Mouse (Mus musculus) embryo, embryonic 9.5 days (tissue): Measurements from ENCODE around the gene Vmn1r178.
"Not testable (repeated sequence)": the region's sequence is repeated elsewhere in the genome, so short reads cannot be mapped to it uniquely, and the experiment has no call there.

ENCODE experiments used
- DNase-seq: peaks from one replicate; pipeline ENCODE4 v3.0.0-alpha.2; 2017; ENCODE audit errors: extremely low spot score

The Vmn1r178 gene

DNA sequence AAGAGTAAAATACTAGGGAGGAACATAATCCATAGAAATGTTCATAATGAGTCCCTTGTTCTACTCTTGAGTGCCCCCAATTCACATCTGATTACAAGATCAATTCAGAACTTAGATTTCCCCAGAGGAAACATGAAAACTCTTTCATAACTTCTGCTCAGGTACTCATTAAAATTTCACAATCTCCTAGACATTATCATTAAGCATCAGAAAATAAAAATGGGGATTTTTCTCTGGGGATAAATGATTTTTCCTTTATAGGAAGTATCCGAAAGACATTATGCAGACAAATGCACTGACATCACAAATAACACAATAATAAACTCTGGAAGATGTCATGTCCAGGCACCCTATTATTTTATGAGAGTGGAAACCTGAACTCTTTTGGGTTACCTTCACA, at the start of gene Vmn1r178:
Gene Vmn1r178 (plus strand): TSS at position 301 of the 400 bp plus-strand sequence.
- no peak for DNase-seq

DNA sequence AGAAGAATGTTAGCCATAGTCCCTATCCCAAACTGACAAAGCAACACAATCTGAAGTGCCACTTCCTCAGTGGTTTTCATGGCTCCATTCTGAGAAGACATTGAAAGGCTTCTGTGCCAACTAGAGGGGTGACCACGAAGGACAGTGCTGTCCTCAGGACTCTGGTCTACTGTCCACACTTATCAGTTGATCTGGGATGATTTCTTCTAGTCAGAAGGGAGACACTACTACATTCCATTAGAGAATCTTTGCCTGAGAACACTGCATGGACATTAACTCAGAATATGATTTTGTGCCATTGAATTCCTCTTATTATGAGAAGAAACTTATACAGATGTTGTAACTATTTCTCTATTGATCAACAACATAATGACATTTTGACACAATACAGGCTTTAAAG, 25.5 kb upstream of the Vmn1r178 start, which contains the start of gene Vmn1r177:
Gene Vmn1r177 (minus strand): TSS at position 101 of the 400 bp plus-strand sequence.
- DNase-seq, result not testable (repeated sequence)

DNA sequence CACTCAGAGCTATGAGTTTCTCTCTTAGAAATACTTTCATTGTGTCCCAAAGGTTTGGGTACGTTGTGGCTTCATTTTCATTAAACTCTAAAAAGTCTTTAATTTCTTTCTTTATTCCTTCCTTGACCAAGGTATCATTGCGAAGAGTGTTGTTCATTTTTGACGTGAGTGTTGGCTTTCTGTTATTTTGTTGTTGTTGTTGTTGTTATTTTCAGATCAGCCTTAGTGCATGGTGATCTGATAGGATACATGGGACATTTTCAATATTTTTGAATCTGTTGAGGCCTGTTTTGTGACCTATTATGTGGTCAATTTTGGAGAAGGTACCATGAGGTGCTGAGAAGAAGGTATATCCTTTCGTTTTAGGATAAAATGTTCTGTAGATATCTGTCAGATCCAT, 14.9 kb upstream of the Vmn1r178 start:
- not testable (repeated sequence) for DNase-seq

DNA sequence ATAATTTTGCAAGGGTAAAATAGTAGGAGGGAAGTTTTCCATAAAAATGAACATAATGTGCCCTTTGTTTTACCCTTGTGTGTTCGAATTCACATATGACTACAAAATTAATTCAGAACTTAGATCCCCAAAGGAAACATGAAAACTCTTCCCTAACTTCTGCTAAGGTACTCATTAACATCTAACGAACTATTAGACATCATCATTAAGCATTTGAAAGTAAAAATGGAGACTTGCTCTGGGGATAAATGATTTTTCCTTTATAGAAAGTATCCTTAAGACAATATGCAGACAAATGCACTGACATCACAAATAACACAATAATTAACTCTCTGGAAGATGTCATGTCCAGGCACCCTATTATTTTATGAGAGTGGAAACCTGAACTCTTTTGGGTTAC, 34.9 kb downstream of the Vmn1r178 start, which contains the start of gene Vmn1r179:
Gene Vmn1r179 (plus strand): TSS at position 301 of the 400 bp plus-strand sequence.
- DNase-seq, result no peak
